Mouse (Mus musculus) fat pad, adult 2 months (tissue): ENCODE data around the gene Tmem237.

Experiments
- DNase-seq: peaks from one replicate; pipeline ENCODE4 v3.0.0-alpha.2; 2011; ENCODE audit warnings: low read depth, low spot score; ENCODE audit errors: extremely low read depth

Tmem237 gene

GRCm38 (mm10) chr1:59102071-59102470 lies 18.1 kb downstream of the Tmem237 start:
- no peak for DNase-seq

DNA sequence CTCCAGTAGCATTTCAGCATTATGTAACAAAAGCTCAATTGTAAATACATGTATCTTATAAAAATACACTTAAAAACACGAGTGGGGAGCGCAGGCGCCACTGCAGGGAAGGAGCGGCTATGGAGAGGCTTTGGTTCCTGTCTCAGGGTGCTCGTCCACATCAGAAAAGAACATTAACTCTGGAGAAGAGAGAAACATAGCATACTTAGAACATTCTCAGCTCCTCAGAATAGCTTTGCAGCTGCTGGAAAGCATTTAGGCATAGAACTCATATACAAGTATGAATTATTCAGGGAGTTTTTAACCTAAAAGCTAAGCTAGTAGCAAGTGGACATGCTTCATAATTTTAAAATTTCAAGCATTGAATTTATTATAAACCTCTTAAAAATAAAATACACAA lies 19.2 kb downstream of the Tmem237 start:
- DNase-seq = no peak

DNA sequence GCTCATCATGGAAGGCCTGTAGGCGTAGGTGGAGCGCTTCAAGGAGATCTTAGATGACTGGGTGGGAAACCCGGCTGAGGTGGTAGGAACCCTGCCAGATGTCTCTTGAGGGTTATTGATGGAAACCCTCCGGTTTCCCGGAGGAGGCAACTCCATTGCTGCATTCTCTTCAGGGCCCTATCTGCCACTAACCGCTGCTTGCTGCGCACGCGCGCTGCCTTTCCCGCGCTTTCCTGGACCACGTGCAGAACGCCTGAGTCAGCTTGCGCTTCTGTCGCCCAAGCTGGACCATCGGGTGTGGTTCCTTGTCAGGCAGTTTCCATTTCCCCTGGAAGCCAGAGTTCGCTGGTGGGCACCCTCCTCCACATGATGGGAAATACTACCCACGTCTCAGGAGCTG lies 25.5 kb downstream of the Tmem237 start, which contains the start of gene C2cd6:
Gene C2cd6 (minus strand): TSS at position 196 of the 400 bp plus-strand sequence.
- no peak for DNase-seq

- no peak for DNase-seq
Measured at GRCm38 (mm10) chr1:59070867-59071266, 49.3 kb downstream of the Tmem237 start.

DNA sequence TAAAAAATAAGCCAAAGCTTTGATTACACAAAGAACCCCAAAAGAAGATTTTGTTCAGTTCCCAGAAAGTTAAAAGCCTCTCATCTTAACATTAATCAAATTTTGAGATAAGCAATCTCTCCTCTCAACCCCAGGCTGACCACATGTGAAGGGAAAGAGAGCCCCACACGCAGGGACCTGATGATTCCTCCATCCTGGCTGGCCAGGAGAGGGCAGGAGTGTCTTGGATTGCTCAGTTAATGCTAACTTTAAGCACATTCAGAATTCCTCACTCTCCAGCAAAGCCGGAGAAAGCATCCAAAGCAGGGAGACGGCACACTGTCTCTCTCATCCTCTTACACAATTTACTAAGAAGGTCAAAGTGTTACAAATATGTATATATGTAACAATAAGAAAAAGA lies 52.2 kb downstream of the Tmem237 start:
- DNase-seq = no peak

- no peak for DNase-seq
Measured at GRCm38 (mm10) chr1:59063697-59064096, 56.5 kb downstream of the Tmem237 start.

- no peak for DNase-seq
Measured at GRCm38 (mm10) chr1:59056955-59057354, 63.3 kb downstream of the Tmem237 start.

- DNase-seq = peak; percentile 54
Measured at GRCm38 (mm10) chr1:59051306-59051705, 68.9 kb downstream of the Tmem237 start.
